Mouse (Mus musculus): ENCODE measurements around the gene Fstl5. TPM values are rescaled to one million over a fixed set of nuclear protein-coding genes. Genes with fewer than 3 reads are reported as not detected.
"Not testable (repeated sequence)": the region's sequence is repeated elsewhere in the genome, so short reads cannot be mapped to it uniquely, and the experiment has no call there.

Gene Fstl5
- polyA plus RNA-seq, 1 experiment from 2014 or later, result 68.0 TPM

DNA sequence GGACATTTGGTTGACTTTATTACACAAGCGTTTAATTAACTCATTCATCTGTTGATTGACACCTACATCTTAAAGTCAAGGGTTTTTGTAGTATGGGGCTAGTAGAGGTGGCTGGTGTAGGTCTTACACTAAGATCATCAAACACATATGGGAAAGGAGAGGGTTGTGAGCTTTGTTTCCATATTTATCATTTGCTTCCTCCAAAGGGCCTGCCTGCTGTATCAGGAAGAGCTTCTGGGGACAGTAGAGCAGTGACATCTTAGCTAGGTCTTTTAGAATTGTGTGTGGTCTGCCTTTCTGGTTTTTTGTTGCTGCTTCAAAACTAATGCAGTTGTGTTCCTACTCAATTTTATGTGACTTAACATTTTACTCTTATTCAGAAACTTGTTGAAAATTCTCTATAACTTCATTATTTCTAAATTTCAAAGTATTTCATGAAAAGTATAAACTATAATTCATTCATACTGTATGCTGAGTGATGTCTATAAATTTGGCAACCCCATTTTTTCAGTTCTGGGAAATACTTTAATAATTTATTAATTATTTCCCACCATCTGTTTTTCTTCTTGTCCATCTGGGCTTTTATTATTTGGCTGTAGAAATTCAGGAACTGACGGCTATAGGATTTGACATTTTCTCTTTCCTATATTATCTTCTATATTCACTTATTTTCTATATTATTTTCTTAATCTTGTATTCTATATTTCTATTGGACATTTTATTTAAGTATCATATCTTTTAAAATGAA, 227.1 kb downstream of the Fstl5 start:
- ATAC-seq (ENCODE audit: low FRiP score), result no peak
- Histone ChIP-seq H3K27me3 (replicated peaks) (no peaks in the 10 kb centered on the region), H3K9ac (replicated peaks) (no peak overlapping the region), H3K4me3 (replicated peaks) (no peak overlapping the region), H3K4me2 (no peak overlapping the region), H3K36me3 (no peaks in the 10 kb centered on the region), H3K27ac (replicated peaks) (no peak overlapping the region), H3K4me1 (no peaks in the 10 kb centered on the region), H3K9me3 (replicated peaks) (no peaks in the 10 kb centered on the region)
- 78% methylated on average over 2 of the region's 2 CpGs for WGBS

DNA sequence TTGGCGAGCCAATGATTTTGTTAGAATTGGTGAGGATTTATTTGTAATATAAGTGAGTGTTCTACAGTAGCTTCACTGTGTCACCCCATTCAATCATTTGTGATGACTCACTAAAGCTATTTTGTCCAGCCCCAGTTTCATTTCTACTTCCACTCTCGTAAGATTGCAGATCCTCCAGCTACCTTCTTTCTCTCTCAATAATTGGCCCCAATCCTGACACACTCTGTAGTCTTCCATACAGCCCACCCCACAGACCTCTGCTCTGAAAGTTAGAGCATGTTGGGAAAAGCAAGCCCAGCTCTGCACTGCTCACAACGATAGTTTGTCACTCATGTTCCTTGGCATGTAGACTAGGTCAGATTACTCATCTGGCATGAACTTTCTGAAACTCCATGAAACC, 242.9 kb downstream of the Fstl5 start:
- no peak overlapping the region for H3K9ac ChIP-seq (replicated peaks)
- no peak for ATAC-seq (ENCODE audit: low FRiP score)
- H3K4me2 ChIP-seq, result no peak overlapping the region
- H3K4me3 ChIP-seq (replicated peaks), result no peak overlapping the region
- H3K9me3 ChIP-seq (replicated peaks), result 0 out of 2 replicates have a peak, but pooled peaks cover 3% of the 10 kb centered on the region
- H3K27ac ChIP-seq (replicated peaks), result no peak overlapping the region
- WGBS, result 95% methylated on average over 3 of the region's 3 CpGs
- no peaks in the 10 kb centered on the region for H3K27me3 ChIP-seq (replicated peaks)
- no peaks in the 10 kb centered on the region for H3K4me1 ChIP-seq
- no peaks in the 10 kb centered on the region for H3K36me3 ChIP-seq

DNA sequence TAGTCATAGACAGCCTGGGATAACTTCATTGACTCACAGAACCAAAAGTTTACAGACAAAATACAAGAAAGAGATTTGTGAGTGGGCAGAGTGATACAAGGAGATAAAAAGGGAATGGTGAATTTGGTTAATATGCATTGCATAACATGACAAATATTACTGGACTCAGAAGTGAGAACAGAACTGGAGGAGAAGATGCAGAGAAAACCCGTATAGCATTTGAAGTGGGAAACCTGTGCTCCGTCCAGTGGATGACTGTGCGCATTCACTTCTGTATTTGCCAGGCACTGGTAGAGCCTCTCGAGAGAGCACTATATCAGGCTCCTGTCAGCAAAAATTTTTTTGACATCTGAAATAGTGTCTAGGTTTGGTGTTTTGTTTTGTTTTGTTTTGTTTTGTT, 245.5 kb downstream of the Fstl5 start:
- no peaks in the 10 kb centered on the region for H3K9me3 ChIP-seq (replicated peaks)
- no peak overlapping the region for H3K27ac ChIP-seq (replicated peaks)
- H3K36me3 ChIP-seq, result no peaks in the 10 kb centered on the region
- H3K9ac ChIP-seq (replicated peaks), result no peak overlapping the region
- no peak overlapping the region for H3K4me3 ChIP-seq (replicated peaks)
- H3K27me3 ChIP-seq (replicated peaks), result no peaks in the 10 kb centered on the region
- H3K4me2 ChIP-seq, result no peak overlapping the region
- H3K4me1 ChIP-seq, result no peaks in the 10 kb centered on the region
- WGBS, result 95% methylated on average over 4 of the region's 4 CpGs
- no peak for ATAC-seq (ENCODE audit: low FRiP score)

DNA sequence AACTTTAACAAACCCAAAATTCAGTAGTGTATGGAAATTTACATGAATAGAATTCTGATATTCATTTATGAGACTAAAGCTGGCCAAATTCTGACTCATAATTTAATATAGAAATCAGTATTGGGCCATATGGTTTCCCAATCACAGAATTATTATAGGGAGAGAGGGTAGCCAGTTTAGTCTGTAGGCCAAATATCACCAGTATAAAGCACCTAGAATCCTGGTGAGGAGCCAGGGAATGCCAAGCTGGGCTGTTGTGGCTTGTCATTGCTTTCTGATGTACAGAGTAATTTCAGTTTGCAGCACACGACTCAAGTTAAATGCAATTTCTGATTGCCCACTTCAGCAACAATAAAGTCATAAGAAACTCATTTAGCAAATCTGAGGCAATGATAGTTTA, 248.4 kb downstream of the Fstl5 start:
- ATAC-seq (ENCODE audit: low FRiP score), result no peak

DNA sequence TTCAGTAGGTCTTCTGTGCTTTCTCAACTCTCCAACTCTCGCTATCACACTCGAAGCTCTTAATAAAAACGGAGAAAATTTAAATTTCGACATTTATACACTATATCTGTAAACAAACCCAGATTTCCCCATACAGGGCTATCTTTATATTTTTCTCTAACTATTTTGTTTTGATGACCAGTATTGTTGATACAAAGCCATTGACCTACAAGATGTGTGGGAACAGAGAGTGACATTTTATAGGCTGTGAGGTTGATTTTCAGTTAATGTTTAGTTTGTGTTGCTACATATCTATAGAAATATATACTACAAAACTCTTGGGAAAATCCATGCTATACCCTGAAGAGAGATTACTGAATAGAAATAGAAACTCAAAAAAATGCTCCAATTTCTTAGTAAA, 262.9 kb downstream of the Fstl5 start:
- 92% methylated on average over 4 of the region's 4 CpGs for WGBS
- ATAC-seq (ENCODE audit: low FRiP score), result no peak
- no peaks in the 10 kb centered on the region for H3K36me3 ChIP-seq
- H3K9me3 ChIP-seq (replicated peaks), result no peaks in the 10 kb centered on the region
- no peak overlapping the region for H3K4me3 ChIP-seq (replicated peaks)
- H3K9ac ChIP-seq (replicated peaks), result no peak overlapping the region
- no peaks in the 10 kb centered on the region for H3K4me1 ChIP-seq
- no peak overlapping the region for H3K4me2 ChIP-seq
- no peak overlapping the region for H3K27ac ChIP-seq (replicated peaks)
- H3K27me3 ChIP-seq (replicated peaks), result no peaks in the 10 kb centered on the region

More for the DNA sequence above, 248.4 kb downstream of the Fstl5 start:
- no peaks in the 10 kb centered on the region for H3K4me1 ChIP-seq
- no peak overlapping the region for H3K4me2 ChIP-seq
- H3K9me3 ChIP-seq (replicated peaks), result no peaks in the 10 kb centered on the region
- H3K27me3 ChIP-seq (replicated peaks), result no peaks in the 10 kb centered on the region
- 88% methylated on average over 1 of the region's 1 CpGs for WGBS
- no peak overlapping the region for H3K9ac ChIP-seq (replicated peaks)
- H3K27ac ChIP-seq (replicated peaks), result no peak overlapping the region
- H3K4me3 ChIP-seq (replicated peaks), result no peak overlapping the region
- H3K36me3 ChIP-seq, result no peaks in the 10 kb centered on the region

DNA sequence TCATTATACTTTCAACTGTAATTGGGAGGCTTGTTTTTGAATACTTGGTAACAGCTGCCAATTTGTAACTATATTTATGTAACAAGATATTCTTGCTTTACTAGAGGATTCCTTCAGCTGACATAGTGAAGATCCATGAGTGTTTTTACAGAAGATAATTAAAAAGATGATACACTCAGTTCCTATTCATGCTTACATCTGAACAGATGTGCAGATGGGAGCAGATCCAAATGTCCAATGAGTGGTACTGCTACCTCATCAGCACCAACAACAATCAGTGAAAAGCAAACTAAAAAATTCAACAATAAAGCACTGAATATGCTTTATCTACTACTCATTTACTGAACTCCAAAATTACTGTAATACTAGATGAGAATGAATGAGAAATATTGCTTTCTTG, 292.9 kb downstream of the Fstl5 start:
- no peaks in the 10 kb centered on the region for H3K27me3 ChIP-seq (replicated peaks)
- no peak overlapping the region for H3K9ac ChIP-seq (replicated peaks)
- H3K4me3 ChIP-seq (replicated peaks), result no peak overlapping the region
- no peak overlapping the region for H3K4me2 ChIP-seq
- H3K27ac ChIP-seq (replicated peaks), result no peak overlapping the region
- no peaks in the 10 kb centered on the region for H3K9me3 ChIP-seq (replicated peaks)
- no peak for ATAC-seq (ENCODE audit: low FRiP score)
- H3K4me1 ChIP-seq, result no peaks in the 10 kb centered on the region
- H3K36me3 ChIP-seq, result no peaks in the 10 kb centered on the region

DNA sequence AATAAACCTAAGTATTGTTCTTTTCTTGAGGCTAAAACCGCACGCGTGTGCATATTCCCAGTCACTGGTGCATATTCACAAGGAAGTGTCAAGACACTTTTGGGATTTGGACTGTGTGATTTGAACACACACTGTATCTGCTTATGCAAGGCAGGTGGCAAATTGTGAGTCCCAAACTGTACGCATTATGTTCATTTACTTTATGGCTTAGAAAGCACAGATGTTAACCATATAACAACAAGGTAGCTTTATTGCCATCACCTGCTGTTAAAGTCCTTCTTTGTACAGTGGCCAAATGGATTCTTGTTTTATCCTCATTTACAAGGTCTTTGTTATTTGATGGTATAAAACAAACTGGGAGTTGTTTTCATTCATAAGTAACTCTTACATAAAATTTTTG, 295.8 kb downstream of the Fstl5 start:
- Histone ChIP-seq H3K4me1 (no peaks in the 10 kb centered on the region), H3K9ac (replicated peaks) (no peak overlapping the region), H3K4me3 (replicated peaks) (no peak overlapping the region), H3K27me3 (replicated peaks) (no peaks in the 10 kb centered on the region), H3K9me3 (replicated peaks) (no peaks in the 10 kb centered on the region), H3K27ac (replicated peaks) (no peak overlapping the region), H3K36me3 (no peaks in the 10 kb centered on the region), H3K4me2 (no peak overlapping the region)
- 60% methylated on average over 4 of the region's 4 CpGs for WGBS
- no peak for ATAC-seq (ENCODE audit: low FRiP score)

DNA sequence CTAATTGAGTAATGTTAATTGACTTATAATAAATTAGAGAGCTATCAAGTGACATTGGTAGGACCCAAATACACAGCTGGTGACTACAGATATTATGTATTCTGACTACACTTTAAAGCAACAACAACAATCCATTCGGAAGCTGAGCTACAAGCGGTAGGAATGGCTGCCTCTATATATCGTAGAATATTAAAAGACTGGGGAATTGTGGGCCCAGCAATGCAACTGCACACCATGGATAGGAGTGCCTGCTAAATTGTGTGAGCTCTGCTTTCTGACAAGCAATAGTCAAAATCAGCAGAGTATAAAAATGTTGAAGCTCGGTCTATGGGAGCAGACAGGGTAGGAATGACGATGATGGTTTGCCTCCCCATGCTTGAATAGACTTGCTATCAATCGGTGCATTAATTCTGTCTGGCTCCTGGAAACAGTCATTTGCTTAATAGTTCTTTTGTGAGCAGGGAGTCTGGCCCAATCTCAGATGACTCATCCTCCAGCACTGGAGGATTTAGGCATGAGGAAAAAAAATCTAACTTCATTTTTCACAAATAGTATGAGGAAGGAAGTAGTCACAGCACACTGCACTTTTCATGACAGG, 354.8 kb downstream of the Fstl5 start:
- ATAC-seq (ENCODE audit: low FRiP score), result peak; percentile 67
- Histone ChIP-seq H3K27me3 (replicated peaks) (no peaks in the 10 kb centered on the region), H3K4me1 (no peaks in the 10 kb centered on the region), H3K36me3 (no peaks in the 10 kb centered on the region), H3K27ac (replicated peaks) (0 out of 2 replicates have a peak overlapping the region, but pooled peaks have one; percentile 20), H3K9ac (replicated peaks) (no peak overlapping the region), H3K9me3 (replicated peaks) (no peaks in the 10 kb centered on the region), H3K4me3 (replicated peaks) (no peak overlapping the region), H3K4me2 (no peak overlapping the region)
- WGBS, result 54% methylated on average over 6 of the region's 6 CpGs

DNA sequence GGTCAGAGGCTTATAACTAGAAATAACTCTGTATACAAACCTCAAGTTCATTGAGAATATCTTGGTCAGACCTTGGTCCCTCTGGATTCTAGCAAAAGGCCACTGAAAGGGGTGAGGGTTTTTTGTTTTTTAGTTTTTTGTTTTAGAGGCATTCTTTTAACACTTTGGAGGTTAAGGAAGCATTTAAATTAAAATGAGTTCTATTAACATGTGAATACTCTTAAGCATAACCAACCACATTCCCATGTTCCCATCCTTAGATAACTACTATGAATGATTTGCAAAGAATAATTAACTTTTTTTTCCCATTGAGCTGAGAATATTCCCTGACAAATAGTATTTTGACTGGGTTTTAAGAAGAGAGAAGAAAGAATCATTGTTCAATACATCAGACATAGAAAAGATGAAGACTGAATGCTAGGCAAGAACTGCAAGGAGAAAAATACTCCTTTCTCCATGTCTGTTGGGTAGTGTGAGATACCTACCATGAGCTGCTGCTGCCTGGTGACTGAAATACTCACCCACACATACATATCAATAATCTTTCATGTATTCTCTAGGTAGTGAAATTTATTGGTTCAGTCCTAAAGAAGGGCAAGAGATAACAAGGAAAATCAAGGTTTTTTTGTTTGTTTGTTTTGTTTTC, 393.3 kb downstream of the Fstl5 start:
- Histone ChIP-seq H3K4me2 (no peak overlapping the region), H3K27me3 (replicated peaks) (no peaks in the 10 kb centered on the region), H3K9me3 (replicated peaks) (no peaks in the 10 kb centered on the region), H3K36me3 (no peaks in the 10 kb centered on the region), H3K27ac (replicated peaks) (no peak overlapping the region), H3K9ac (replicated peaks) (no peak overlapping the region), H3K4me1 (no peaks in the 10 kb centered on the region), H3K4me3 (replicated peaks) (no peak overlapping the region)
- ATAC-seq (ENCODE audit: low FRiP score), result no peak

DNA sequence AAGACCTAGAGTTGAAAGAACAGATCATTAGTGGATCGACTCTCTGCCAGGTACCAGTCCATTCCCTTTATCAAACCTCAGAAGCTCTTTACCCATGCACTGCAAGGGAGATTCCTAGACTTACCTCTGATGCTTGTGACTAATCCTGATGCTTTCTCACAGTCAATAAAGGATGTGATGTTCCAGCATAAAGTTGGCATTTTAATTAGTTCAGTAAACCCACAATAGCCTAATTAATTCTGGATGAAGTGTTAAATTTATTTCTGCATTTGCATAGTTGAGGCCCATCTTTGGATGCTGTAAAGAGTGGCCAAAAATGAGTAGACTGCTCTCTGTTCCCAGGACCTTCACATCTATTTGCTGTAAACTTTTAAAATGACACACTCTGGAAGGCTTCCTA, 394.1 kb downstream of the Fstl5 start:
- Histone ChIP-seq H3K4me2 (no peak overlapping the region), H3K27ac (replicated peaks) (no peak overlapping the region), H3K9me3 (replicated peaks) (no peaks in the 10 kb centered on the region), H3K9ac (replicated peaks) (no peak overlapping the region), H3K4me3 (replicated peaks) (no peak overlapping the region), H3K27me3 (replicated peaks) (no peaks in the 10 kb centered on the region), H3K4me1 (no peaks in the 10 kb centered on the region), H3K36me3 (no peaks in the 10 kb centered on the region)
- 81% methylated on average over 1 of the region's 1 CpGs for WGBS
- ATAC-seq (ENCODE audit: low FRiP score), result no peak

DNA sequence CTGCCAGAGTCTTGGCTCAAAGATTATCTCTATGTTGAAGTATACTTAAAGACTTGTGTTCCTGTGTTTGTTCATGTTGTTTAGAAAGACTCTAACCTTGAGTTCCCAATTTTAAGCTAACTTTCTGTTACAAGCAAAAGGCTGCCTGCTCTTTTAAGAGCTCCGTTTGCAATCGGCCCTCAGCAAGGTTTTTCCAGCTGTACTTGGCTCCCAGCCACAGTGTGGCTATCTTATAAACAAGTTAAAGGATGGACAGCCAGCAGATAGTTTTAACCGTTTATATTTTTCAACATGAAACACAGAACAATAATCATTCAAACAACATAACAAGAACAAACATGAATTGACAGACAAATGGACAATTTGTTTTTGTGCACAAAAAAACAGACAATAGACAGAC, 433.8 kb downstream of the Fstl5 start:
- ATAC-seq (ENCODE audit: low FRiP score); H3K27me3 ChIP-seq (replicated peaks); H3K4me2 ChIP-seq; H3K9ac ChIP-seq (replicated peaks); H3K36me3 ChIP-seq; H3K27ac ChIP-seq (replicated peaks); H3K4me1 ChIP-seq; H3K4me3 ChIP-seq (replicated peaks); H3K9me3 ChIP-seq (replicated peaks): not testable (repeated sequence)
- WGBS, result 84% methylated on average over 3 of the region's 3 CpGs

DNA sequence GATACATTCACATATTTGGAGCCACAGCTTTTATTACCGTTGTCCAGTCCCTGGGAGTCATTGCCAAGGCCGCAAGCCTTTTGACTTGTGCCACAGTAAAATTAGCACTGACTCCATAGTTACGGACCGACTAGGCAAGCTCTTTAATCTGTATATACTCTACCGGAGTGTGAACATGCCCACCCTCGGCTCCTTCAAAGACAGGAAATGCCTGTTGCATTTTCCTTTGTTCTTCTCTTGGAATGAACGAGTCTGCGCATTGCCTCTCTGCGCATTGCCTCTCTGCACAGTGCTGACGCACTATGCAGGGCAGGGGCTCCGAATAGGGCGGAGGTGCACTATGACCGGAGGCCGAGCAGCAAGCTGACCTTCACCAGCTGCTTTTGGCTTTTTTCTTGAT, 434.7 kb downstream of the Fstl5 start:
- WGBS, result 95% methylated on average over 14 of the region's 14 CpGs

More for the DNA sequence above, 434.7 kb downstream of the Fstl5 start:
- H3K27me3 ChIP-seq (replicated peaks), result no peaks in the 10 kb centered on the region
- no peak overlapping the region for H3K27ac ChIP-seq (replicated peaks)
- H3K4me2 ChIP-seq, result no peak overlapping the region
- H3K4me3 ChIP-seq (replicated peaks), result no peak overlapping the region
- H3K9me3 ChIP-seq (replicated peaks), result no peaks in the 10 kb centered on the region
- no peaks in the 10 kb centered on the region for H3K36me3 ChIP-seq
- H3K9ac ChIP-seq (replicated peaks), result no peak overlapping the region
- H3K4me1 ChIP-seq, result no peaks in the 10 kb centered on the region
- ATAC-seq (ENCODE audit: low FRiP score), result no peak

Measured in neural tube, embryonic 15.5 days (tissue).